Mouse (Mus musculus): ENCODE data around the gene Gm6657. TPM values are rescaled to one million over a fixed set of nuclear protein-coding genes. Genes with fewer than 3 reads are reported as not detected.

Gm6657 gene
- not detected in 2 replicates for polyA plus RNA-seq (2015; fragmentation: Nextera tagmentation; extraction: Ambion mirVana)

GRCm38 (mm10) chr12:78193942-78194341, at the start of gene Gm6657:
Gm6657 (plus strand) TSS chr12:78194242.
- H3K9ac ChIP-seq (ENCODE audit: low read depth, low read length) = no peak within 1 kb of the TSS

GRCm38 (mm10) chr12:78153308-78154002, 40.6 kb upstream of the Gm6657 start:
- no peak overlapping the region for H3K4me2 ChIP-seq (replicated peaks; ENCODE audit: low read depth)
- no peak for ATAC-seq
- H3K9ac ChIP-seq (ENCODE audit: low read depth, low read length) = no peak overlapping the region
- H3K9me3 ChIP-seq (ENCODE audit: control insufficient read depth) = no peaks in the 10 kb centered on the region
- WGBS = 42% methylated on average over 7 of the region's 7 CpGs
- H3K27ac ChIP-seq (ENCODE audit: low read depth, low read length) = no peak overlapping the region
- no peaks in the 10 kb centered on the region for H3K4me1 ChIP-seq (replicated peaks; ENCODE audit: control insufficient read depth, insufficient read depth, low read length)
- H3K36me3 ChIP-seq (ENCODE audit: control insufficient read depth, insufficient read depth) = no peaks in the 10 kb centered on the region
- H3K27me3 ChIP-seq (replicated peaks; ENCODE audit: control insufficient read depth, insufficient read depth, low read length) = no peaks in the 10 kb centered on the region
- TF ChIP-seq CTCF (IDR thresholded peaks at IDR 0.05; ENCODE audit: low read depth) = no peak
- H3K4me3 ChIP-seq (ENCODE audit: low read depth, low read length) = no peak overlapping the region

More at GRCm38 (mm10) chr12:78193942-78194341, at the start of gene Gm6657:
- Histone ChIP-seq H3K9me3 (ENCODE audit: control insufficient read depth) (no peaks in the 10 kb centered on the region), H3K27me3 (replicated peaks; ENCODE audit: control insufficient read depth, insufficient read depth, low read length) (no peaks in the 10 kb centered on the region), H3K36me3 (ENCODE audit: control insufficient read depth, insufficient read depth) (no peaks in the 10 kb centered on the region), H3K27ac (ENCODE audit: low read depth, low read length) (no peak within 1 kb of the TSS), H3K4me3 (ENCODE audit: low read depth, low read length) (no peak within 1 kb of the TSS), H3K4me1 (replicated peaks; ENCODE audit: control insufficient read depth, insufficient read depth, low read length) (no peaks in the 10 kb centered on the region), H3K4me2 (replicated peaks; ENCODE audit: low read depth) (no peak within 1 kb of the TSS)
- ATAC-seq = no peak
- no peak for TF ChIP-seq CTCF (IDR thresholded peaks at IDR 0.05; ENCODE audit: low read depth)

- no peak for ATAC-seq
- Histone ChIP-seq H3K9me3 (ENCODE audit: control insufficient read depth) (no peaks in the 10 kb centered on the region), H3K4me3 (ENCODE audit: low read depth, low read length) (no peak overlapping the region), H3K4me1 (replicated peaks; ENCODE audit: control insufficient read depth, insufficient read depth, low read length) (no peaks in the 10 kb centered on the region), H3K36me3 (ENCODE audit: control insufficient read depth, insufficient read depth) (no peaks in the 10 kb centered on the region), H3K27me3 (replicated peaks; ENCODE audit: control insufficient read depth, insufficient read depth, low read length) (no peaks in the 10 kb centered on the region), H3K4me2 (replicated peaks; ENCODE audit: low read depth) (no peak overlapping the region), H3K9ac (ENCODE audit: low read depth, low read length) (no peak overlapping the region), H3K27ac (ENCODE audit: low read depth, low read length) (no peak overlapping the region)
- no peak for TF ChIP-seq CTCF (IDR thresholded peaks at IDR 0.05; ENCODE audit: low read depth)
These were observed 23.9 kb upstream of the Gm6657 start for GRCm38 (mm10) chr12:78170178-78170577.

GRCm38 (mm10) chr12:78173945-78174344, 20.1 kb upstream of the Gm6657 start:
- H3K27ac ChIP-seq (ENCODE audit: low read depth, low read length) = no peak overlapping the region

GRCm38 (mm10) chr12:78174671-78175070, 19.4 kb upstream of the Gm6657 start:
- WGBS = 90% methylated on average over 4 of the region's 4 CpGs
- Histone ChIP-seq H3K4me1 (replicated peaks; ENCODE audit: control insufficient read depth, insufficient read depth, low read length) (no peaks in the 10 kb centered on the region), H3K27me3 (replicated peaks; ENCODE audit: control insufficient read depth, insufficient read depth, low read length) (no peaks in the 10 kb centered on the region), H3K4me3 (ENCODE audit: low read depth, low read length) (no peak overlapping the region), H3K9ac (ENCODE audit: low read depth, low read length) (no peak overlapping the region), H3K9me3 (ENCODE audit: control insufficient read depth) (no peaks in the 10 kb centered on the region), H3K27ac (ENCODE audit: low read depth, low read length) (no peak overlapping the region), H3K4me2 (replicated peaks; ENCODE audit: low read depth) (no peak overlapping the region), H3K36me3 (ENCODE audit: control insufficient read depth, insufficient read depth) (no peaks in the 10 kb centered on the region)
- no peak for ATAC-seq
- TF ChIP-seq CTCF (IDR thresholded peaks at IDR 0.05; ENCODE audit: low read depth) = no peak

More at GRCm38 (mm10) chr12:78173945-78174344, 20.1 kb upstream of the Gm6657 start:
- H3K27me3 ChIP-seq (replicated peaks; ENCODE audit: control insufficient read depth, insufficient read depth, low read length) = no peaks in the 10 kb centered on the region
- no peak overlapping the region for H3K9ac ChIP-seq (ENCODE audit: low read depth, low read length)
- no peaks in the 10 kb centered on the region for H3K36me3 ChIP-seq (ENCODE audit: control insufficient read depth, insufficient read depth)
- WGBS = 85% methylated on average over 3 of the region's 3 CpGs
- TF ChIP-seq CTCF (IDR thresholded peaks at IDR 0.05; ENCODE audit: low read depth) = no peak
- no peaks in the 10 kb centered on the region for H3K9me3 ChIP-seq (ENCODE audit: control insufficient read depth)
- no peaks in the 10 kb centered on the region for H3K4me1 ChIP-seq (replicated peaks; ENCODE audit: control insufficient read depth, insufficient read depth, low read length)
- H3K4me2 ChIP-seq (replicated peaks; ENCODE audit: low read depth) = no peak overlapping the region
- no peak for ATAC-seq
- no peak overlapping the region for H3K4me3 ChIP-seq (ENCODE audit: low read depth, low read length)

GRCm38 (mm10) chr12:78181452-78181851, 12.6 kb upstream of the Gm6657 start:
- Histone ChIP-seq H3K9me3 (ENCODE audit: control insufficient read depth) (no peaks in the 10 kb centered on the region), H3K9ac (ENCODE audit: low read depth, low read length) (no peak overlapping the region), H3K36me3 (ENCODE audit: control insufficient read depth, insufficient read depth) (no peaks in the 10 kb centered on the region), H3K4me1 (replicated peaks; ENCODE audit: control insufficient read depth, insufficient read depth, low read length) (no peaks in the 10 kb centered on the region), H3K27me3 (replicated peaks; ENCODE audit: control insufficient read depth, insufficient read depth, low read length) (no peaks in the 10 kb centered on the region), H3K27ac (ENCODE audit: low read depth, low read length) (no peak overlapping the region), H3K4me3 (ENCODE audit: low read depth, low read length) (no peak overlapping the region), H3K4me2 (replicated peaks; ENCODE audit: low read depth) (no peak overlapping the region)
- no peak for ATAC-seq
- WGBS = 79% methylated on average over 2 of the region's 2 CpGs
- TF ChIP-seq CTCF (IDR thresholded peaks at IDR 0.05; ENCODE audit: low read depth) = no peak

Data from intestine, postnatal 0 days (tissue).